Mouse (Mus musculus): ENCODE measurements at regions not wholly inside any gene's neighbourhood (a gene's known extent, or its start where the extent isn't known, plus 50 kb on each side); places are given as distances from the start of the nearest gene placed in this dataset.

DNA sequence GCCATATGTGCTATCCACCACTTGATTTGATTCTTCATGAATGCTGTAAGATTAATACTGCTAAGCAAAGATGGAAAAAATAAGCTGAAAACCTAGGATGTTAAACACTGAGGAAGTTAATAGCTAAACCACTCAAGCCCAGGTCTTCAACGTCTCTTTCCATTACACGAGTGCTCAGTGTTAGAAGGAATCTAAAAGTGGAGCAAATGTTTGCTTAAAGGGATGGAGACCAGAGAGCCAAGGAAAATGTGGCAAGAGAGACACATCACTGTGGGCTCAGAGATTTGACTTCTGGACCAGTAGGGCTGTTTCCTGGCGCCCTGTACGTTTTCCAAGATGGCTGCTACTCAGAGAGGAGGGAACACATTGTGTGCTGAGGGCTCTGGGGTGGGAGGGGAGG, 59.4 kb upstream of the Ankfn1 start:
- H3K27ac ChIP-seq (ENCODE audit: control insufficient read depth, low read depth, low read length): no peak overlapping the region
- H3K4me1 ChIP-seq (ENCODE audit: control insufficient read depth in 1 of 2, insufficient read depth in 2 of 2, low read length in 2 of 2): no peaks in the 10 kb centered on the region
- 0 out of 4 replicates have a peak, but pooled peaks cover 0 to 2% of the 10 kb centered on the region in 2 experiments for H3K27me3 ChIP-seq (ENCODE audit: control insufficient read depth in 1 of 2, insufficient read depth in 2 of 2, low read length in 2 of 2)
- no peaks in the 10 kb centered on the region for H3K79me2 ChIP-seq (ENCODE audit: control insufficient read depth, insufficient read depth, low read length, poor library complexity)
- H3K9me3 ChIP-seq (replicated peaks; ENCODE audit: insufficient read depth, low read length): no peaks in the 10 kb centered on the region
- no peak for TF ChIP-seq UBTF (IDR thresholded peaks at IDR 0.05; ENCODE audit: borderline replicate concordance, insufficient read depth, low read depth, low read length)
- TF ChIP-seq SIN3A (IDR thresholded peaks at IDR 0.05; ENCODE audit: low read length): no peak
- TF ChIP-seq ZMIZ1 (IDR thresholded peaks at IDR 0.05; ENCODE audit: low read depth, low read length): no peak
- TF ChIP-seq POLR2A (IDR thresholded peaks at IDR 0.05; ENCODE audit: control insufficient read depth in 1 of 2, insufficient read depth in 1 of 2, low read depth in 1 of 2, low read length in 2 of 2, poor library complexity in 1 of 2): no peak
- TF ChIP-seq ZNF384 (IDR thresholded peaks at IDR 0.05; ENCODE audit: low read depth, low read length): no peak
- TF ChIP-seq CTCF (IDR thresholded peaks at IDR 0.05 in 2 of 3, conservative IDR thresholded peaks at IDR 0.05 in 1 of 3; ENCODE audit: control insufficient read depth in 1 of 3, insufficient read depth in 1 of 3, low read depth in 2 of 3, low read length in 3 of 3, poor library complexity in 1 of 3, severe bottlenecking in 1 of 3): no peak
- no peak for TF ChIP-seq MAZ (IDR thresholded peaks at IDR 0.05; ENCODE audit: low read depth, low read length)
- TF ChIP-seq MEF2A (IDR thresholded peaks at IDR 0.05; ENCODE audit: extremely low read depth, insufficient replicate concordance, low read depth, low read length, poor library complexity, severe bottlenecking): no peak
- TF ChIP-seq USF1 (IDR thresholded peaks at IDR 0.05; ENCODE audit: low read depth, low read length): no peak
- no peak for TF ChIP-seq CHD2 (IDR thresholded peaks at IDR 0.05; ENCODE audit: low read length)
- no peak for TF ChIP-seq ZKSCAN1 (IDR thresholded peaks at IDR 0.05; ENCODE audit: low read depth, low read length)
- H3K36me3 ChIP-seq (ENCODE audit: control insufficient read depth in 1 of 2, insufficient read depth in 2 of 2, low read length in 2 of 2): no peaks in the 10 kb centered on the region
- no peak overlapping the region for H3K9ac ChIP-seq (ENCODE audit: control insufficient read depth, low read depth, low read length, poor library complexity, severe bottlenecking)
- DNase-seq (ENCODE audit: low read depth, low spot score): no peak
- H3K4me3 ChIP-seq (ENCODE audit: control insufficient read depth in 1 of 2, insufficient read depth in 1 of 2, low read depth in 2 of 2, low read length in 2 of 2): no peak overlapping the region

DNA sequence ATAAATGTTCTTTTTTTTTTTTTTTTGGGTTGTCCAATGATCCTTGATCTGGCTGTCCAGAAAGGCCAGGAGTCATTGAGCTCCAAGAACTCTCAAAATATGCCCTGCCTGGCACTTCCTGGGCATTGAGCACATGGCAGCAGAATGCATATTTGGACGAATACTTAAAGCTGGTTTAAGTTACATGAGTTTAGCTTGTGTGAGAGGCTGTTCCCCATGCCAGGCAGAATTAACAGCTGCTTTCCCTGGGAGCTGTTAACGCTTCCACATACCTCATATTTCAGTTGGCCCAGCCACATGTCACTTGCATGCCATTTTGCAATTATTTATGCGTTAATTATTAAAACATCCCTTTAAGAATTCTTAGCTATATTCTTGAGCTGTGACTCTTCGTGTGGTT, 56.6 kb upstream of the Ankfn1 start:
- no peak overlapping the region for H3K4me3 ChIP-seq (ENCODE audit: control insufficient read depth in 1 of 2, insufficient read depth in 1 of 2, low read depth in 2 of 2, low read length in 2 of 2)
- no peak overlapping the region for H3K9ac ChIP-seq (ENCODE audit: control insufficient read depth, low read depth, low read length, poor library complexity, severe bottlenecking)
- H3K27ac ChIP-seq (ENCODE audit: control insufficient read depth, low read depth, low read length): no peak overlapping the region
- no peaks in the 10 kb centered on the region for H3K79me2 ChIP-seq (ENCODE audit: control insufficient read depth, insufficient read depth, low read length, poor library complexity)
- H3K4me1 ChIP-seq (ENCODE audit: control insufficient read depth in 1 of 2, insufficient read depth in 2 of 2, low read length in 2 of 2): no peaks in the 10 kb centered on the region
- no peaks in the 10 kb centered on the region for H3K9me3 ChIP-seq (replicated peaks; ENCODE audit: insufficient read depth, low read length)
- DNase-seq (ENCODE audit: low read depth, low spot score): no peak
- 0 out of 4 replicates have a peak, but pooled peaks cover 0 to 2% of the 10 kb centered on the region in 2 experiments for H3K27me3 ChIP-seq (ENCODE audit: control insufficient read depth in 1 of 2, insufficient read depth in 2 of 2, low read length in 2 of 2)
- H3K36me3 ChIP-seq (ENCODE audit: control insufficient read depth in 1 of 2, insufficient read depth in 2 of 2, low read length in 2 of 2): no peaks in the 10 kb centered on the region
- no peak for TF ChIP-seq E2F4 (IDR thresholded peaks at IDR 0.05; ENCODE audit: borderline replicate concordance, low read depth, low read length)
- TF ChIP-seq ZMIZ1 (IDR thresholded peaks at IDR 0.05; ENCODE audit: low read depth, low read length): no peak
- TF ChIP-seq GABPA (IDR thresholded peaks at IDR 0.05; ENCODE audit: low read depth, low read length): no peak
- TF ChIP-seq USF1 (IDR thresholded peaks at IDR 0.05; ENCODE audit: low read depth, low read length): no peak
- TF ChIP-seq KAT2A (conservative IDR thresholded peaks at IDR 0.05; ENCODE audit: low read depth, low read length): no peak
- no peak for TF ChIP-seq NRF1 (IDR thresholded peaks at IDR 0.05; ENCODE audit: insufficient read depth, low read depth, low read length, poor library complexity, severe bottlenecking)
- no peak for TF ChIP-seq ZC3H11A (IDR thresholded peaks at IDR 0.05; ENCODE audit: low read depth, low read length)
- TF ChIP-seq ZNF384 (IDR thresholded peaks at IDR 0.05; ENCODE audit: low read depth, low read length): no peak
- no peak for TF ChIP-seq POLR2A (IDR thresholded peaks at IDR 0.05; ENCODE audit: control insufficient read depth in 1 of 2, insufficient read depth in 1 of 2, low read depth in 1 of 2, low read length in 2 of 2, poor library complexity in 1 of 2)
- TF ChIP-seq MAZ (IDR thresholded peaks at IDR 0.05; ENCODE audit: low read depth, low read length): no peak
- TF ChIP-seq POLR2AphosphoS5 (IDR thresholded peaks at IDR 0.05; ENCODE audit: borderline replicate concordance, low read depth, low read length): no peak
- no peak for TF ChIP-seq USF2 (IDR thresholded peaks at IDR 0.05; ENCODE audit: borderline replicate concordance in 1 of 2, insufficient read depth in 1 of 2, low read depth in 1 of 2, low read length in 2 of 2)
- TF ChIP-seq BHLHE40 (IDR thresholded peaks at IDR 0.05; ENCODE audit: borderline replicate concordance, low read depth, low read length): no peak
- TF ChIP-seq POLR2AphosphoS2 (IDR thresholded peaks at IDR 0.05; ENCODE audit: low read length): no peak
- TF ChIP-seq CTCF (IDR thresholded peaks at IDR 0.05 in 2 of 3, conservative IDR thresholded peaks at IDR 0.05 in 1 of 3; ENCODE audit: control insufficient read depth in 1 of 3, insufficient read depth in 1 of 3, low read depth in 2 of 3, low read length in 3 of 3, poor library complexity in 1 of 3, severe bottlenecking in 1 of 3): no peak
- TF ChIP-seq JUND (IDR thresholded peaks at IDR 0.05; ENCODE audit: low read depth, low read length): no peak
- TF ChIP-seq TBP (IDR thresholded peaks at IDR 0.05; ENCODE audit: low read depth, low read length): no peak
- no peak for TF ChIP-seq ELF1 (IDR thresholded peaks at IDR 0.05; ENCODE audit: low read depth, low read length)
- no peak for TF ChIP-seq SMC3 (IDR thresholded peaks at IDR 0.05; ENCODE audit: low read depth, low read length)

Data from MEL (cell line).